Mouse (Mus musculus): Measurements from ENCODE around the gene Esr1.

DNA sequence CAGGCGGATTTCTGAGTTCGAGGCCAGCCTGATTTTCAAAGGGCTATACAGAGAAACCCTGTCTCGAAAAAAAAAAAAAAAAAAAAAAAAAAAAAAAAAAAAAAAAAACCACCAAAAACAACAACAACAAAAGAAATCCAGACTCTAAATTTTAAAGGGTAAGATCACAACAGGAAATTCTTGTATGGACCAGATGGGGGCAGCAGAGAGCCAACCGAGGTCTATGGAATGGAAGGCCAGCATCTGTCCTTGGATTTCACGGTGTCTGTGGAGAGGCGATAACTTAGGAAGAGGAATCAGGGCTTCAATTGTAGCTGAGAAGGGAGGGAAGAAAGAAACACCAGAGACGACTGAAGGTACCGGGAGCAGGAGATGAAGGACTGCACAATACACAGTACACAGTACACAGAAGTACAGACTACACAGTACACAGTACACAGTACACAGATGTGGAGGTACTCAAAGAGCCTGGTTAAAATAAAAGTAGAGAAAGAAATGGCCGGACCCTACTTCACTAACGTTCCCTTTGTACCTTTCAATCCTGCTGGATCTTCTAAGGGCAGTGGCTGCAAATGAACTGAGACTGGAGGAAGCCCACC is 13.1 kb upstream of the Esr1 start:
- no peak for TF ChIP-seq POLR2A (IDR thresholded peaks at IDR 0.05; ENCODE audit: low read depth, low read length)
- peak; percentile 22; the same call in 1 of the 2 replicates for TF ChIP-seq CTCF (IDR thresholded peaks at IDR 0.05; ENCODE audit: borderline replicate concordance, insufficient read depth, low read length)

All from embryonic fibroblast, embryonic 13.5 days (primary cell).